In the genomic region with DNA sequence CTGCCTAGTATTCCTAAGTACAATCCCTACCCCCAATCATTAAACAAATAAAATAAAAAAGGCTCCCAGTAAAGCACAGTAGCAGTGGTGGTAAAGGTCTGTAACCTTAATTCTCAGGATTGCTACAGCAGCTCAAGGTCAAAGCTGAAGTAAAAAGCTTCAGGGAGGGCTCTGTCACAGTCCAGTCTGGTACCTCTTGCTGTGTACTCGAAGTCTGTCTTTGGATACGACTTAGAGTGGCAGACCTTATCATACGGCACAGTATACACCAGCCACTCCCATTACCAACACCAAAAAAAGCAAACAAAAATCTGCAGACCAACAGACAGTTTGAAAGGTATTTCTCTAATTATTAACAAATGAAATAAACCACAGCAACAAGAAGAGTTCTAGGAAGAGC, we compare ENCODE assay signal across 14 mouse cellular contexts. TPM values are rescaled to one million over a fixed set of nuclear protein-coding genes. Genes with fewer than 3 reads are reported as not detected.
"Had no signal": no experiment of that assay in that cellular context is flagged by ENCODE, and none has a peak within 500 bp of the region (broad histone marks: within the 10 kb centered on the region; RNA-seq: fewer than 3 reads in every experiment).

No protein-coding gene starts in this region.

- DNase-seq: kidney, adult 18-20 months; kidney, postnatal 10 days; kidney, postnatal 4 days; left cerebral cortex, postnatal 4 days; lung, adult 2 months; lung, postnatal 36 days; right cerebral cortex, postnatal 14 days; thymus, adult 18-20 months; thymus, postnatal 25 days had no signal

- H3K9ac ChIP-seq: limb, embryonic 13.5 days; midbrain, embryonic 13.5 days had no signal

- H3K27ac ChIP-seq: layer of hippocampus, adult 2 months; limb, embryonic 13.5 days; midbrain, embryonic 13.5 days had no signal

- H3K4me2 ChIP-seq: limb, embryonic 13.5 days; midbrain, embryonic 13.5 days had no signal

- ATAC-seq: lung, postnatal 0 days; midbrain, embryonic 13.5 days had no signal

- H3K4me3 ChIP-seq: layer of hippocampus, adult 2 months; limb, embryonic 13.5 days; midbrain, embryonic 13.5 days had no signal

- H3K27me3 ChIP-seq: limb, embryonic 13.5 days; midbrain, embryonic 13.5 days had no signal

- H3K4me1 ChIP-seq: limb, embryonic 13.5 days had no signal

- H3K9me3 ChIP-seq: limb, embryonic 13.5 days; midbrain, embryonic 13.5 days had no signal

RNA-seq across cellular contexts. Expression of a gene that starts 29.0 kb away (rescaled TPM):
- total RNA-seq: midbrain, postnatal 0 days had no signal
- polyA plus RNA-seq: lung, adult 2 months had no signal
